Mouse (Mus musculus) forebrain, embryonic 12.5 days (tissue): ENCODE measurements around the gene Nkg7. TPM values are rescaled to one million over a fixed set of nuclear protein-coding genes. Genes with fewer than 3 reads are reported as not detected.
A peak's percentile ranks its signal among the peaks of the same experiment; 100 is the strongest.

Source experiments
- ATAC-seq: fragments of 200-750 bp; cut with Nextera tagmentation; 2 replicates; pipeline ENCODE4 v1.8.0; 2017; ENCODE audit warnings: moderate TSS enrichment; ENCODE audit not compliant: low FRiP score
- H3K27ac ChIP-seq: fragments of 300-500 bp; sonication (generic); 2 replicates; pipeline ENCODE4 v1.5.1; 2016; ENCODE audit warnings: mild to moderate bottlenecking
- H3K27me3 ChIP-seq: fragments of 300-500 bp; sonication (generic); 2 replicates; pipeline ENCODE4 v1.6.1; 2016; ENCODE audit warnings: mild to moderate bottlenecking
- H3K36me3 ChIP-seq: fragments of 300-500 bp; sonication (generic); replicated peaks from 2 replicates; pipeline ENCODE4 v1.6.1; 2016; ENCODE audit warnings: mild to moderate bottlenecking
- H3K4me1 ChIP-seq: fragments of 300-500 bp; sonication (generic); 2 replicates; pipeline ENCODE4 v1.6.1; 2016
- H3K4me2 ChIP-seq: fragments of 300-500 bp; sonication (generic); 2 replicates; pipeline ENCODE4 v1.6.1; 2016; ENCODE audit warnings: mild to moderate bottlenecking, moderate library complexity
- H3K4me3 ChIP-seq: fragments of 300-500 bp; sonication (generic); replicated peaks from 2 replicates; pipeline ENCODE4 v1.5.1; 2016; ENCODE audit warnings: mild to moderate bottlenecking
- H3K9ac ChIP-seq: fragments of 300-500 bp; sonication (generic); 2 replicates; pipeline ENCODE4 v1.6.1; 2016; ENCODE audit warnings: mild to moderate bottlenecking
- H3K9me3 ChIP-seq: fragments of 300-500 bp; sonication (generic); 2 replicates; pipeline ENCODE4 v1.6.1; 2016
- WGBS: fragments of 180-500 bp; shearing (Covaris S2); methylation state at CpG from one replicate; pipeline ENCODE4 v1.1.7; 2016; 5-methylcytosine and 5-hydroxymethylcytosine counted together
- polyA plus RNA-seq: library from polyadenylated mRNA; unstranded; fragments of >200 nt; fragmentation: Nextera tagmentation; extraction: Ambion mirVana; gene quantifications from 2 replicates; pipeline ENCODE4 v1.2.1, GENCODE M21; 2016

The Nkg7 gene
- polyA plus RNA-seq, 1 experiment from 2014 or later, result 0.51 TPM

- no peak overlapping the region for H3K4me3 ChIP-seq
- H3K9ac ChIP-seq, result no peak overlapping the region
- WGBS, result 59% methylated on average over 4 of the region's 4 CpGs
- no peak overlapping the region for H3K27ac ChIP-seq
- H3K9me3 ChIP-seq, result no peaks in the 10 kb centered on the region
- no peaks in the 10 kb centered on the region for H3K4me1 ChIP-seq
- no peak for ATAC-seq
- no peak overlapping the region for H3K4me2 ChIP-seq
- H3K27me3 ChIP-seq, result no peaks in the 10 kb centered on the region
- H3K36me3 ChIP-seq, result no peaks in the 10 kb centered on the region
Observed at GRCm38 (mm10) chr7:43429500-43429899, 7.4 kb upstream of the Nkg7 start.

DNA sequence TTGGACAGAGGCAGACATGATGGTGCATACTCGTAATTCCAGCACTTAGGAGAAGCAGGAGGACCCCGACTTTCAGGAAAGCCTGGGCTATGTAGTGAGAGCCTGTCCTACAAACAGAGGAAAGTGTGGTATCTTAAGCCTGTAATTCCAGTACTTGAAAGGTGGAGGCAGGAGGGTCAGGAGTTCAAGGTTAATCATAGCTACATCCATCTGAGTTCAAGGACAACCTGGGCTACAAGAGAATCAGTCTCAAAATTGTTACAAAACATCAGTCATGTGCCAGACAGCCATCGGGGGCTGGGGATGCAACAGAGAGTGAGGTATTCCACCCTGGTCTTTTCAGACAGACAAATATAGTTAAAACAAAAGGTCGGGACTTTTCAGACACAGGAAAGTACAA lies 4.0 kb upstream of the Nkg7 start:
- WGBS, result 82% methylated on average over 4 of the region's 4 CpGs
- Histone ChIP-seq H3K4me3 (no peak overlapping the region), H3K4me1 (no peaks in the 10 kb centered on the region), H3K9ac (no peak overlapping the region), H3K4me2 (no peak overlapping the region), H3K36me3 (no peaks in the 10 kb centered on the region), H3K27ac (no peak overlapping the region), H3K9me3 (no peaks in the 10 kb centered on the region), H3K27me3 (no peaks in the 10 kb centered on the region)
- no peak for ATAC-seq

GRCm38 (mm10) chr7:43434676-43435075 lies 2.2 kb upstream of the Nkg7 start:
- Histone ChIP-seq H3K4me2 (no peak overlapping the region), H3K9me3 (no peaks in the 10 kb centered on the region), H3K27ac (no peak overlapping the region), H3K36me3 (no peaks in the 10 kb centered on the region), H3K27me3 (0 out of 2 replicates have a peak, but pooled peaks cover 6% of the 10 kb centered on the region), H3K4me1 (no peaks in the 10 kb centered on the region), H3K4me3 (no peak overlapping the region), H3K9ac (no peak overlapping the region)
- 91% methylated on average over 5 of the region's 5 CpGs for WGBS
- ATAC-seq, result no peak

DNA sequence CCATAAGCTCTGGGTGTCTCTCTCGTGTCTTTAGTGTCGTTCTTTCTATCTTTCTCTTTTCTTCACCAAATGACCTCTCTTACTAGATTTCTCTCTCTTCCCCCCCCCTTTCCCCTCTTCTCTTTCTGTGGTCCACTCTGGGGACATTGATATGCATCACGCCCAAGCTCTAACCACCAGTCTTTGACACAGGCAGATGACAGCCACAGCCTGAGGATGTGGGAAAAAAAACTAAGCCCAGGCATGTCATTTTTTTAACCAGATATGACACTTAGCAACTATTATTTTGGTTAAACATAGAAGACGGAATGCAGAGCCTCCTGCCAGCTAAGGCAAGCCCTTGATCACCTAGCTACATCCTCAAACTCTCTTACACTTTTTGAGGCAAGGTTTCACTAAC lies 1.7 kb downstream of the Nkg7 start:
- Histone ChIP-seq H3K27me3 (0 out of 2 replicates have a peak, but pooled peaks cover 7% of the 10 kb centered on the region), H3K27ac (no peak overlapping the region), H3K4me2 (no peak overlapping the region), H3K9ac (no peak overlapping the region), H3K9me3 (no peaks in the 10 kb centered on the region), H3K36me3 (no peaks in the 10 kb centered on the region), H3K4me3 (no peak overlapping the region), H3K4me1 (peaks cover 7% of the 10 kb centered on the region; the same call in 1 of the 2 replicates)
- no peak for ATAC-seq
- 85% methylated on average over 4 of the region's 4 CpGs for WGBS

- H3K27ac ChIP-seq, result no peak within 1 kb of the TSS
- H3K9me3 ChIP-seq, result no peaks in the 10 kb centered on the region
- no peak within 1 kb of the TSS for H3K9ac ChIP-seq
- no peaks in the 10 kb centered on the region for H3K36me3 ChIP-seq
- H3K4me2 ChIP-seq, result no peak within 1 kb of the TSS
- 88% methylated on average over 6 of the region's 6 CpGs for WGBS
- peaks cover 19% of the 10 kb centered on the region for H3K4me1 ChIP-seq
- 0 out of 2 replicates have a peak, but pooled peaks cover 7% of the 10 kb centered on the region for H3K27me3 ChIP-seq
- H3K4me3 ChIP-seq, result no peak within 1 kb of the TSS
- no peak for ATAC-seq
Observed at GRCm38 (mm10) chr7:43440482-43440881, 3.6 kb downstream of the Nkg7 start, which contains the start of gene Cldnd2. TSS of gene Cldnd2 (plus strand) at chr7:43440782.

DNA sequence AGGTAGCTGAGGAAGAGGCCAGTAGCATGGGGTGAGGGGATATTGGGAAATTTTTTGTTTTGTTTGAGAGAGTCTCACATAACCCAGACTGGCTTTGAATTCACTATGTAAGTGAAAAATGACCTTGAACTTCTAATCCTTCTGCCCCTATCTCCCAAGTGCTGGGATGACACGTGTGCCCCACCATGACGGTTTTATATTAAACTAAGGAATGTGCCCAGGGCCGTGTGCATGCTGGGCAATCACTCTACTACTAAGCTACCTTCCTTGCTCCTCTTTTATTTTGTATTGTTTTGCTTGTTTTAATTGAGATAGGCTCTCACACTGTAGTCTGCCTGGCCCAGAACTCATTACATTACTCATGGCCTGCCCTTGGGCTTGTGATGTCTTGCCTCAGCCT lies 4.2 kb downstream of the Nkg7 start:
- WGBS, result 88% methylated on average over 3 of the region's 3 CpGs
- no peaks in the 10 kb centered on the region for H3K36me3 ChIP-seq
- ATAC-seq, result no peak
- H3K9me3 ChIP-seq, result no peaks in the 10 kb centered on the region
- no peak overlapping the region for H3K4me2 ChIP-seq
- H3K27ac ChIP-seq, result no peak overlapping the region
- H3K4me3 ChIP-seq, result no peak overlapping the region
- peaks cover 19% of the 10 kb centered on the region for H3K4me1 ChIP-seq
- 0 out of 2 replicates have a peak, but pooled peaks cover 7% of the 10 kb centered on the region for H3K27me3 ChIP-seq
- no peak overlapping the region for H3K9ac ChIP-seq

GRCm38 (mm10) chr7:43442684-43443083 lies 5.8 kb downstream of the Nkg7 start:
- Histone ChIP-seq H3K36me3 (no peaks in the 10 kb centered on the region), H3K27ac (peak overlapping the region; percentile 63), H3K27me3 (0 out of 2 replicates have a peak, but pooled peaks cover 7% of the 10 kb centered on the region), H3K4me2 (peak overlapping the region; percentile 61), H3K4me1 (peaks cover 19% of the 10 kb centered on the region), H3K4me3 (peak overlapping the region; percentile 53), H3K9ac (peak overlapping the region; percentile 39), H3K9me3 (no peaks in the 10 kb centered on the region)
- WGBS, result 11% methylated on average over 9 of the region's 9 CpGs
- no peak for ATAC-seq

GRCm38 (mm10) chr7:43443126-43443916 lies 6.4 kb downstream of the Nkg7 start:
- H3K9ac ChIP-seq, result peak overlapping the region; percentile 39
- peak overlapping the region; percentile 53 for H3K4me3 ChIP-seq
- H3K36me3 ChIP-seq, result no peaks in the 10 kb centered on the region
- H3K27me3 ChIP-seq, result 0 out of 2 replicates have a peak, but pooled peaks cover 7% of the 10 kb centered on the region
- ATAC-seq, result peak; percentile 87
- no peaks in the 10 kb centered on the region for H3K9me3 ChIP-seq
- peaks cover 19% of the 10 kb centered on the region for H3K4me1 ChIP-seq
- H3K4me2 ChIP-seq, result peak overlapping the region; percentile 61
- under 1% methylated on average over 36 of the region's 36 CpGs for WGBS
- peak overlapping the region; percentile 63 for H3K27ac ChIP-seq

DNA sequence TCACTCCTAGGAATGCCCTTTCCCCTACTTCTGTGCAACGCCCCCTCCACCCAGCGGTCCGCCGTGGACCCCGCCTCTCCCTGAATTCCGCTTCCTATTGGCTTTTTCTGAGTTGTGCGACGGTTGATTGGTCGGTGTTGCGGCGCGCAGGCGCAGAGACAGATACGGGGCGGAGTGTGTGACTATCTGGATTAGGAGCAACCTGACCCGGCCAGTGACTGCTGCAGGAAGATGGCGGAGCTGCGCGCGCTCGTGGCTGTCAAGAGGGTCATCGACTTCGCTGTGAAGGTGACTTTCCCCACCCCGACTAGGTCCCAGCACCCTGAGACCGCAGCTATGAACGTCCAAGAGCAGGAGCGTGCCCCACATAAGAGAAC lies 7.0 kb downstream of the Nkg7 start, which contains the start of the genes Etfb and Gm45233:
Gene Etfb, plus strand, starts transcription at position 167 of the 377 bp plus-strand sequence.
Gene Gm45233, plus strand, starts transcription at position 212 of the 377 bp plus-strand sequence.
- no peaks in the 10 kb centered on the region for H3K36me3 ChIP-seq
- H3K27me3 ChIP-seq, result 0 out of 2 replicates have a peak, but pooled peaks cover 7% of the 10 kb centered on the region
- no peaks in the 10 kb centered on the region for H3K9me3 ChIP-seq
- peak within 1 kb of the TSS; percentile 53 for H3K4me3 ChIP-seq
- H3K27ac ChIP-seq, result peak within 1 kb of the TSS; percentile 63
- peaks cover 19% of the 10 kb centered on the region for H3K4me1 ChIP-seq
- H3K9ac ChIP-seq, result peak within 1 kb of the TSS; percentile 55
- WGBS, result under 1% methylated on average over 27 of the region's 27 CpGs
- ATAC-seq, result peak; percentile 98
- H3K4me2 ChIP-seq, result peak within 1 kb of the TSS; percentile 61

DNA sequence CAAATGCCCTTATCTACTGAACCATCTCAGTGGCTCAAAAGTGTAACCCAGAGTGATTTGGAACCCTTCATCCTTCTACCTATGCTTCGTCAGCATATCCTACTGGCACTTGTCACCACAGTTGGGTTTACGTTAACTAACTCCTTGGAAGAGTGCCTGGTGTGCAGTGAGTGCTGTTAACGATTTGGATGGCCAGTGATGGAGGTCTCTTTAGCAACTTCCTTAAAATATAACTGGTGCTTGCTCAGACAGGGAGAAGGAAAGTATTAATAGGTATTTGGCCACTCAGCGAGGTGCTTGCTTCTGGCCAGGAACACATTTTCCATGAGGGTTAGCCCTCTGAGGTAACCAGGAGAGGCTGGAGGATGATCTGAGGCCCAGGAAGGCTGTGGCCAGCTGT lies 10.9 kb downstream of the Nkg7 start:
- no peak overlapping the region for H3K4me2 ChIP-seq
- H3K36me3 ChIP-seq, result peaks cover 5% of the 10 kb centered on the region
- H3K4me3 ChIP-seq, result no peak overlapping the region
- no peak overlapping the region for H3K27ac ChIP-seq
- no peak for ATAC-seq
- H3K9ac ChIP-seq, result no peak overlapping the region
- 86% methylated on average over 4 of the region's 4 CpGs for WGBS
- peaks cover 14% of the 10 kb centered on the region for H3K4me1 ChIP-seq
- no peaks in the 10 kb centered on the region for H3K9me3 ChIP-seq
- H3K27me3 ChIP-seq, result no peaks in the 10 kb centered on the region

DNA sequence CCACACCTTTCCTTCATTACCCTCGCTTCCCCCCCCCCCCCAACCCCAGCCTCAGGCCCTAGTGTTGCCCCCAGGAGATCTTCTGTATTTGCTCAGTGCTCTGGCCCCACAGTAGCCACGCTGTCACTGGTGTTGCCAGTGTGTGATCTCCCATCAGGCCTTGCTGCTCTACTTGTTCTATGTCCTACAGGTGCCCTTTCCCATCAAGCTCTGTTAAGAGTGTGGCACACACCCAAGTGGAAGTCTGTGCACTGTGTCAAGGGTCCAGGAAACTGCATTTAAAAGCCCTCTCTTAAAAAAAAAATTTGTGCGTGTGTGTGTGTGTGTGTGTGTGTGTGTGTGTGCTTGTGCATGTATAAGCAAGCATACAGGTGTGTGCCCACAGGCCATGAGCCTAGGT lies 11.4 kb downstream of the Nkg7 start:
- H3K4me3 ChIP-seq, result no peak overlapping the region
- H3K4me1 ChIP-seq, result peaks cover 11% of the 10 kb centered on the region
- no peak overlapping the region for H3K27ac ChIP-seq
- WGBS, result 81% methylated on average over 3 of the region's 3 CpGs
- H3K27me3 ChIP-seq, result no peaks in the 10 kb centered on the region
- H3K9ac ChIP-seq, result no peak overlapping the region
- H3K9me3 ChIP-seq, result no peaks in the 10 kb centered on the region
- no peak for ATAC-seq
- peaks cover 10% of the 10 kb centered on the region for H3K36me3 ChIP-seq
- no peak overlapping the region for H3K4me2 ChIP-seq

DNA sequence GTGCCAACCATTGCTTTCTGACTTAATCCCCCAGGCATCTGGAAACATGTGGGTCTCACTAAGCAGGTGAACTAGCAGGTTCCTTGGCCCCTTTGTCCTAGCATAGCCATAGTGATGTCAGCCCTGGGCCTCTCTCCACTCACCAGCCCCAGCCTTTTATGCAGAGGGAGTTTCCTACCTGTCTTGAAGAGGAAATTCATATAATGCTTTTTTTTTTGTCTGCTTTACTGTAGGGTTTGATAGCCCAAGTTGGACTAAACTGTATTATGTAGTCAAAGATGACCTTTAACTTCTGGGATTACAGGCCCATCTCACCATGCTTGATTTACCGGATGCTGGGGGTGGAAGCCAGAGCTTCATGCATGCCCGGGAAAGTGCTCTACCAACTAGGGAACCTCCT lies 12.9 kb downstream of the Nkg7 start:
- 96% methylated on average over 2 of the region's 2 CpGs for WGBS
- H3K9me3 ChIP-seq, result no peaks in the 10 kb centered on the region
- H3K4me3 ChIP-seq, result no peak overlapping the region
- peaks cover 19% of the 10 kb centered on the region for H3K36me3 ChIP-seq
- no peak overlapping the region for H3K9ac ChIP-seq
- H3K27ac ChIP-seq, result no peak overlapping the region
- H3K4me2 ChIP-seq, result no peak overlapping the region
- peaks cover 4% of the 10 kb centered on the region for H3K4me1 ChIP-seq
- no peaks in the 10 kb centered on the region for H3K27me3 ChIP-seq
- no peak for ATAC-seq

DNA sequence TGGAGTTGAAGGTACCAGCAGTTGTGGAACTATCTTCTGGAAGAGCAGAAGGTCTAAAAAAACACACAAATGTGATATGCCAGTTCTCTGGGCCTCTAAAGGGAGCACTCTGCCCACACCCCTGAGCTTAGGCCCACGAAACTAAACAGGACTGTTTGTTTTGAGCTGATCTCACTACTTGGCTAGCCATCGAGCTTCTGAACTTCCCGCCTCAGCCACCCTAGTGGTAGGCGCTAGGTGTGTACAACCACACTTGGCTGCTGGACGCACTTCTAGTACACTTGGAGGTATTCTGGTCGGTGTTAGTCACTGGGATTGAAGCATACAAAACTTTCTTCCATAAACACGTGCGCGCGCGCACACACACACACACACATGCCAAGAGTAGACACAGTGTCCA lies 14.9 kb downstream of the Nkg7 start:
- H3K27ac ChIP-seq, result no peak overlapping the region
- no peak for ATAC-seq
- H3K9ac ChIP-seq, result no peak overlapping the region
- 95% methylated on average over 11 of the region's 11 CpGs for WGBS
- H3K36me3 ChIP-seq, result peaks cover 32% of the 10 kb centered on the region
- H3K4me1 ChIP-seq, result no peaks in the 10 kb centered on the region
- H3K4me2 ChIP-seq, result no peak overlapping the region
- no peaks in the 10 kb centered on the region for H3K27me3 ChIP-seq
- H3K9me3 ChIP-seq, result no peaks in the 10 kb centered on the region
- no peak overlapping the region for H3K4me3 ChIP-seq
